Mouse (Mus musculus) hindbrain, embryonic 13.5 days (tissue): ENCODE measurements at regions not wholly inside any gene's neighbourhood (a gene's known extent, or its start where the extent isn't known, plus 50 kb on each side); places are given as distances from the start of the nearest gene placed in this dataset.

Source experiments
- ATAC-seq: fragments of 200-750 bp; cut with Nextera tagmentation; 2 replicates; pipeline ENCODE4 v1.8.0; 2017; ENCODE audit warnings: moderate TSS enrichment; ENCODE audit not compliant: low FRiP score
- H3K27ac ChIP-seq: fragments of 300-500 bp; sonication (generic); 2 replicates; pipeline ENCODE4 v1.5.1; 2015; ENCODE audit warnings: inconsistent platforms, mild to moderate bottlenecking, moderate library complexity
- H3K27me3 ChIP-seq: fragments of 300-500 bp; sonication (generic); 2 replicates; pipeline ENCODE4 v1.6.1; 2015; ENCODE audit warnings: mild to moderate bottlenecking, inconsistent platforms
- H3K36me3 ChIP-seq: fragments of 300-500 bp; sonication (generic); 2 replicates; pipeline ENCODE4 v1.6.1; 2015; ENCODE audit warnings: mild to moderate bottlenecking, inconsistent platforms
- H3K4me1 ChIP-seq: fragments of 300-500 bp; sonication (generic); replicated peaks from 2 replicates; pipeline ENCODE4 v1.6.1; 2015; ENCODE audit warnings: inconsistent platforms
- H3K4me2 ChIP-seq: fragments of 300-500 bp; sonication (generic); 2 replicates; pipeline ENCODE4 v1.6.1; 2015; ENCODE audit warnings: inconsistent platforms, mild to moderate bottlenecking, moderate library complexity
- H3K4me3 ChIP-seq: fragments of 300-500 bp; sonication (generic); 2 replicates; pipeline ENCODE4 v1.5.1; 2015; ENCODE audit warnings: mild to moderate bottlenecking, inconsistent platforms
- H3K9ac ChIP-seq: fragments of 300-500 bp; sonication (generic); 2 replicates; pipeline ENCODE4 v1.6.1; 2015; ENCODE audit warnings: mild to moderate bottlenecking, inconsistent platforms
- H3K9me3 ChIP-seq: fragments of 300-500 bp; sonication (generic); 2 replicates; pipeline ENCODE4 v1.6.1; 2016; ENCODE audit warnings: inconsistent platforms
- WGBS: fragments of 180-500 bp; shearing (Covaris S2); methylation state at CpG from one replicate; pipeline ENCODE4 v1.1.7; 2015; 5-methylcytosine and 5-hydroxymethylcytosine counted together

DNA sequence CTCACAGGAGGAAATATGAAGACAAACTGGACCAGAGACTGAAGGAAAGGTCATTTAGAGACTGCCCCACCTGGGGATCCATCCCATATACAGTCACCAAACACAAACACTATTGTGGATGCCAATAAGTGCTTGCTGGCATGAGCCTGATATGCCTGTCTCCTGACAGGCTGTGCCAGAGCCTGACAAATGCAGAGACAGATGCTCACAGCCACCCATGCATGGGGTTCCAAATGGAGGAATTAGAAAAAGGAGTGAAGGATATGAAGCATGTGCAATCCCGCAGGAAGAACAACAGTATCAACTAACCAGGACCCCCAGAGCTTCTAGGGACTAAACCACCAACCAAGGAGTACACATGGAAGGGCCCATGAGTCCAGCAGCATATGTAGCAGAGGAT is 505.9 kb downstream of the Gm6685 start:
- no peak overlapping the region for H3K27ac ChIP-seq
- H3K4me2 ChIP-seq, result no peak overlapping the region
- no peaks in the 10 kb centered on the region for H3K36me3 ChIP-seq
- no peak for ATAC-seq
- no peaks in the 10 kb centered on the region for H3K9me3 ChIP-seq
- no peak overlapping the region for H3K4me3 ChIP-seq
- H3K27me3 ChIP-seq, result no peaks in the 10 kb centered on the region
- WGBS, result 79% methylated on average over 1 of the region's 1 CpGs
- H3K4me1 ChIP-seq, result no peaks in the 10 kb centered on the region
- no peak overlapping the region for H3K9ac ChIP-seq

- Histone ChIP-seq H3K4me1 (no peaks in the 10 kb centered on the region), H3K27ac (no peak overlapping the region), H3K27me3 (no peaks in the 10 kb centered on the region), H3K9ac (no peak overlapping the region), H3K4me3 (no peak overlapping the region), H3K9me3 (no peaks in the 10 kb centered on the region), H3K36me3 (no peaks in the 10 kb centered on the region), H3K4me2 (no peak overlapping the region)
- 76% methylated on average over 8 of the region's 8 CpGs for WGBS
- ATAC-seq, result no peak
Measured at GRCm38 (mm10) chr11:27799826-27800620, 539.6 kb downstream of the Gm6685 start.

DNA sequence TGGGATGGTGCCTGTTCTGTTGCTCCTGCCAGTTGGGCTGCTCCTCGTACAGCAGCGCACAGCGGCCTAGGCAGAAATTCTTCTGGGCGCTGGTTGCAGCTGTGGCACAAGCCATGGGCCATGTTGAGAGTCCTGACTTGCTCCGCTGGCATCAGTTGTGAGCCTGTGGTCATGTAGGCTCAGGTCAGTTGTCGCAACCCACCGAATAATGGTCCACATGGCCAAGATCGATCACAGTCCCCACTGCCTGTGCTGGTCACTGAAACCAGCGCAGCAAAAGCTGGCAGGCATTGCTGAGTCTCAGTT is 585.8 kb downstream of the Gm6685 start:
- Histone ChIP-seq H3K9ac (no peak overlapping the region), H3K9me3 (no peaks in the 10 kb centered on the region), H3K4me2 (no peak overlapping the region), H3K27ac (no peak overlapping the region), H3K36me3 (no peaks in the 10 kb centered on the region), H3K27me3 (no peaks in the 10 kb centered on the region), H3K4me1 (no peaks in the 10 kb centered on the region), H3K4me3 (no peak overlapping the region)
- 80% methylated on average over 9 of the region's 9 CpGs for WGBS
- ATAC-seq, result no peak; the same call in 1 of the 2 replicates

DNA sequence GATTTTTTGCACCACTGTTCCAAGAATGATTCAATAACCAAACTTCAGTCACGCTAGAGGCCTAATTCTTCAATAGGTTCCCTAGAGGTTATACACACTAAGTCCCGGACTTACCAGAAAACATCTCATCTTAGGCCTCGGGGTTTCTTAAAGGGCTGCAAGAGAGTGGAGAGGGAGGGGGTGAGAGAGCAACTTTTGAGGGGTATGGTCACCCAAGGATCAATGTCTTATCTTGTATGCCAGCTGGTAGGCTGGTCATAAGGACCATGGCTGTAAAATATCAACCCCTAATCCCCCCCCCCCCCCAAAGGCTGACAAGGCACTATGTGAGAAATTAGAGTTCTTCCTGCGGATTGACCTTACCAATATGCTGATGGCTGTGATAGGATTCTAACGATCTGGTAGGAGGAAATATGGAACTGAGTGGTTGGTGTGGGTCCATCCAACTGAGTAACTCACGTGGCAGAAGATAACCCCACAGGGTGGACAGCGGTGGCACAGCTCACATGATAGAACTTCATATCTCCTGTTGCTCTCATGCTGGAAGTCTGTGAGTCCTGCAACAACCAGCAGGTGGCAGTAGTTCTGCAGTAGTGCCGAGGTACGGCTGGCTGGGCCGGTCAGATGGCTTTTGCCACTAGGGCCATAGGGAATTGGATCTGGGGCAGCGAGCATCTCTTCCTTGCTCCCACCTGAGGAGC is 586.3 kb downstream of the Gm6685 start:
- no peaks in the 10 kb centered on the region for H3K4me1 ChIP-seq
- no peak overlapping the region for H3K9ac ChIP-seq
- H3K27me3 ChIP-seq, result no peaks in the 10 kb centered on the region
- no peak overlapping the region for H3K4me3 ChIP-seq
- 47% methylated on average over 11 of the region's 11 CpGs for WGBS
- no peaks in the 10 kb centered on the region for H3K9me3 ChIP-seq
- H3K36me3 ChIP-seq, result no peaks in the 10 kb centered on the region
- H3K27ac ChIP-seq, result no peak overlapping the region
- peak; percentile 43 for ATAC-seq
- no peak overlapping the region for H3K4me2 ChIP-seq

DNA sequence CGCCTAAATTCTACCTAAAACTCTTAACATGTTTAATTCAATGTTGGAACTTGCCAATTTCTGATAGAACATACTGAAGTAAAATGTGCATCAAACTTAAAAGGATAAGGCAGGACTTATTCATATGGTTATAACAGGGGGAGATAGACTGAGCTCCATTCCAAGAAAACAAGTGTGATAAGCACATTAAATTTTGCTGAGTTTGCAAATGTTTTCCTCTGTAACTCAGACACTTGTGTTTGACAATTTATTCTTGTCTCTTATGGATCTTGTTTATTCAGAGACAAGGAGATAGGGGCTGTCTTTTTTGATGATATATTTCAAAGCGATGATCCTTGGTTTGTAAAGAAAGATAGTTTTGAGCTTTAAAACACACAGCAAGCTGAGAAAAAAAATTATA is 613.6 kb downstream of the Gm6685 start:
- no peak for ATAC-seq
- no peak overlapping the region for H3K9ac ChIP-seq
- no peaks in the 10 kb centered on the region for H3K9me3 ChIP-seq
- H3K4me2 ChIP-seq, result no peak overlapping the region
- no peak overlapping the region for H3K4me3 ChIP-seq
- no peaks in the 10 kb centered on the region for H3K27me3 ChIP-seq
- no peaks in the 10 kb centered on the region for H3K36me3 ChIP-seq
- whole genome bisulfite sequencing, result 98% methylated on average over 2 of the region's 2 CpGs
- H3K4me1 ChIP-seq, result no peaks in the 10 kb centered on the region
- H3K27ac ChIP-seq, result no peak overlapping the region

- H3K4me2 ChIP-seq, result no peak overlapping the region
- H3K9me3 ChIP-seq, result no peaks in the 10 kb centered on the region
- no peak overlapping the region for H3K4me3 ChIP-seq
- H3K9ac ChIP-seq, result no peak overlapping the region
- no peak for ATAC-seq
- H3K27ac ChIP-seq, result no peak overlapping the region
- no peaks in the 10 kb centered on the region for H3K4me1 ChIP-seq
- H3K36me3 ChIP-seq, result no peaks in the 10 kb centered on the region
- WGBS, result 70% methylated on average over 7 of the region's 7 CpGs
- H3K27me3 ChIP-seq, result no peaks in the 10 kb centered on the region
Measured at GRCm38 (mm10) chr11:27721346-27721745, 618.3 kb downstream of the Gm6685 start.

DNA sequence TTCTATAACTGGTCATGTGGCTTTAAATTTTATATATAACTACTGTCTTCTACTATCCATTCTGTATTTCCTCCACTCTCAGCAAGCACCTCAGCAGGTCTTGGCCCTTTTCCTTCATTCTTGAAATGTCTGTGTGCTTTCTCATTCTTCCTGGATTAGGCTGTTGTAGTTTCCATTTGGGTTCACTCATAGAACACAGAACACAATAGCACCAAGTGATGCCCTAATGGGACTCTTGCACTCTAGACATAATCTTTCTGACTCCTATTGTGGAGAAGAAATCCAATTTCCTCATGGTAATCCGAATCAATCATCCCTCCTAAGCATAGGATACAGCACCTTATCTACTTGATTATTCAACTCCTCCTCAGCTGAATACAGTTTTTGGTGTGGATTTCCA is 667.2 kb downstream of the Gm6685 start:
- H3K27ac ChIP-seq, result no peak overlapping the region
- H3K4me1 ChIP-seq, result no peaks in the 10 kb centered on the region
- 59% methylated on average over 1 of the region's 1 CpGs for WGBS
- no peaks in the 10 kb centered on the region for H3K36me3 ChIP-seq
- H3K4me2 ChIP-seq, result no peak overlapping the region
- H3K4me3 ChIP-seq, result no peak overlapping the region
- no peaks in the 10 kb centered on the region for H3K27me3 ChIP-seq
- ATAC-seq, result no peak
- no peak overlapping the region for H3K9ac ChIP-seq
- H3K9me3 ChIP-seq, result no peaks in the 10 kb centered on the region
